Mouse (Mus musculus) lung, embryonic 16.5 days (tissue): Measurements from ENCODE around the gene Aoah. TPM values are rescaled to one million over a fixed set of nuclear protein-coding genes. Genes with fewer than 3 reads are reported as not detected.

Source experiments
- ATAC-seq: fragments of 200-750 bp; cut with Nextera tagmentation; 2 replicates; pipeline ENCODE4 v1.8.0; 2017; ENCODE audit warnings: low read depth, mild to moderate bottlenecking, moderate library complexity
- H3K27ac ChIP-seq: fragments of 300-500 bp; sonication (generic); 2 replicates; pipeline ENCODE4 v1.5.1; 2014; ENCODE audit warnings: mild to moderate bottlenecking, control low read depth, low read length
- H3K27me3 ChIP-seq: fragments of 300-500 bp; sonication (generic); 2 replicates; pipeline ENCODE4 v1.6.1; 2014; ENCODE audit warnings: low read depth, low read length, mixed read lengths; ENCODE audit not compliant: control insufficient read depth, insufficient read depth
- H3K36me3 ChIP-seq: fragments of 300-500 bp; sonication (generic); 2 replicates; pipeline ENCODE4 v1.6.1; 2014; ENCODE audit warnings: low read length; ENCODE audit not compliant: control insufficient read depth, insufficient read depth
- H3K4me1 ChIP-seq: fragments of 300-500 bp; sonication (generic); replicated peaks from 2 replicates; pipeline ENCODE4 v1.6.1; 2014; ENCODE audit warnings: low read length, mixed read lengths; ENCODE audit not compliant: control insufficient read depth, insufficient read depth
- H3K4me2 ChIP-seq: fragments of 300-500 bp; sonication (generic); 2 replicates; pipeline ENCODE4 v1.6.1; 2014; ENCODE audit warnings: low read depth, low read length, control low read depth
- H3K4me3 ChIP-seq: fragments of 300-500 bp; sonication (generic); 2 replicates; pipeline ENCODE4 v1.5.1; 2014; ENCODE audit warnings: mild to moderate bottlenecking, low read length, control low read depth
- H3K9ac ChIP-seq: fragments of 300-500 bp; sonication (generic); 2 replicates; pipeline ENCODE4 v1.6.1; 2014; ENCODE audit warnings: low read length, control low read depth
- H3K9me3 ChIP-seq: fragments of 300-500 bp; sonication (generic); 2 replicates; pipeline ENCODE4 v1.6.1; 2016; ENCODE audit warnings: low read length; ENCODE audit not compliant: control insufficient read depth
- WGBS: fragments of 180-500 bp; shearing (Covaris S2); extraction: QIAGEN DNeasy Blood & Tissue Kit; methylation state at CpG from one replicate; pipeline ENCODE4 v1.1.7; 2014; 5-methylcytosine and 5-hydroxymethylcytosine counted together
- polyA plus RNA-seq: library from polyadenylated mRNA; unstranded; fragments of >200 nt; fragmentation: Nextera tagmentation; extraction: Ambion mirVana; gene quantifications from 2 replicates; pipeline ENCODE4 v1.2.1, GENCODE M21; 2015

Gene Aoah
- polyA plus RNA-seq, 1 experiment from 2014 or later, result 1.2 TPM

GRCm38 (mm10) chr13:21013659-21014058 lies 219.7 kb downstream of the Aoah start:
- H3K4me3 ChIP-seq, result no peak overlapping the region
- H3K27me3 ChIP-seq, result no peaks in the 10 kb centered on the region
- H3K9ac ChIP-seq, result no peak overlapping the region
- no peaks in the 10 kb centered on the region for H3K36me3 ChIP-seq
- no peak overlapping the region for H3K27ac ChIP-seq
- WGBS, result 64% methylated on average over 3 of the region's 3 CpGs
- no peak for ATAC-seq
- H3K9me3 ChIP-seq, result no peaks in the 10 kb centered on the region
- no peak overlapping the region for H3K4me2 ChIP-seq
- no peaks in the 10 kb centered on the region for H3K4me1 ChIP-seq

- no peak for ATAC-seq
- H3K4me1 ChIP-seq, result no peaks in the 10 kb centered on the region
- H3K4me3 ChIP-seq, result no peak overlapping the region
- no peaks in the 10 kb centered on the region for H3K27me3 ChIP-seq
- no peak overlapping the region for H3K27ac ChIP-seq
- H3K36me3 ChIP-seq, result no peaks in the 10 kb centered on the region
- no peak overlapping the region for H3K9ac ChIP-seq
- 77% methylated on average over 5 of the region's 5 CpGs for WGBS
- H3K4me2 ChIP-seq, result no peak overlapping the region
- no peaks in the 10 kb centered on the region for H3K9me3 ChIP-seq
Observed at GRCm38 (mm10) chr13:21024831-21025230, 230.9 kb downstream of the Aoah start.

GRCm38 (mm10) chr13:21033176-21033575 lies 239.3 kb downstream of the Aoah start:
- Histone ChIP-seq H3K27ac (no peak overlapping the region), H3K36me3 (no peaks in the 10 kb centered on the region), H3K27me3 (no peaks in the 10 kb centered on the region), H3K4me2 (no peak overlapping the region), H3K4me3 (no peak overlapping the region), H3K4me1 (no peaks in the 10 kb centered on the region), H3K9ac (no peak overlapping the region), H3K9me3 (no peaks in the 10 kb centered on the region)
- no peak for ATAC-seq
- WGBS, result 59% methylated on average over 3 of the region's 3 CpGs

GRCm38 (mm10) chr13:21035011-21035410 lies 241.1 kb downstream of the Aoah start:
- Histone ChIP-seq H3K27ac (no peak overlapping the region), H3K4me3 (no peak overlapping the region), H3K9ac (no peak overlapping the region), H3K4me2 (no peak overlapping the region), H3K9me3 (no peaks in the 10 kb centered on the region), H3K36me3 (no peaks in the 10 kb centered on the region), H3K4me1 (no peaks in the 10 kb centered on the region), H3K27me3 (no peaks in the 10 kb centered on the region)
- 68% methylated on average over 3 of the region's 3 CpGs for WGBS
- no peak for ATAC-seq

- Histone ChIP-seq H3K4me1 (no peaks in the 10 kb centered on the region), H3K27me3 (no peaks in the 10 kb centered on the region), H3K9me3 (no peaks in the 10 kb centered on the region), H3K4me2 (no peak overlapping the region), H3K36me3 (no peaks in the 10 kb centered on the region), H3K9ac (no peak overlapping the region), H3K27ac (no peak overlapping the region), H3K4me3 (no peak overlapping the region)
- no peak for ATAC-seq
Observed at GRCm38 (mm10) chr13:21035981-21036380, 242.1 kb downstream of the Aoah start.

GRCm38 (mm10) chr13:21040589-21041199 lies 246.8 kb downstream of the Aoah start:
- ATAC-seq, result no peak
- Histone ChIP-seq H3K27ac (no peak overlapping the region), H3K4me1 (no peaks in the 10 kb centered on the region), H3K9me3 (no peaks in the 10 kb centered on the region), H3K4me3 (no peak overlapping the region), H3K4me2 (no peak overlapping the region), H3K27me3 (no peaks in the 10 kb centered on the region), H3K9ac (no peak overlapping the region), H3K36me3 (no peaks in the 10 kb centered on the region)
- WGBS, result 87% methylated on average over 2 of the region's 2 CpGs

- Histone ChIP-seq H3K4me1 (no peaks in the 10 kb centered on the region), H3K27me3 (no peaks in the 10 kb centered on the region), H3K4me3 (no peak overlapping the region), H3K36me3 (no peaks in the 10 kb centered on the region), H3K27ac (no peak overlapping the region), H3K9ac (no peak overlapping the region), H3K4me2 (no peak overlapping the region), H3K9me3 (no peaks in the 10 kb centered on the region)
- 57% methylated on average over 1 of the region's 1 CpGs for WGBS
- no peak for ATAC-seq
Observed at GRCm38 (mm10) chr13:21050118-21050517, 256.2 kb downstream of the Aoah start.

- Histone ChIP-seq H3K27me3 (no peaks in the 10 kb centered on the region), H3K9ac (no peak overlapping the region), H3K4me2 (no peak overlapping the region), H3K4me1 (no peaks in the 10 kb centered on the region), H3K4me3 (no peak overlapping the region), H3K27ac (no peak overlapping the region), H3K9me3 (no peaks in the 10 kb centered on the region), H3K36me3 (no peaks in the 10 kb centered on the region)
- ATAC-seq, result no peak
- 86% methylated on average over 2 of the region's 2 CpGs for whole genome bisulfite sequencing
Observed at GRCm38 (mm10) chr13:21066021-21066420, 272.1 kb downstream of the Aoah start.

- Histone ChIP-seq H3K36me3 (no peaks in the 10 kb centered on the region), H3K9me3 (no peaks in the 10 kb centered on the region), H3K4me1 (no peaks in the 10 kb centered on the region), H3K4me3 (no peak within 1 kb of the TSS), H3K27ac (no peak within 1 kb of the TSS), H3K9ac (no peak within 1 kb of the TSS), H3K4me2 (no peak within 1 kb of the TSS), H3K27me3 (no peaks in the 10 kb centered on the region)
- 75% methylated on average over 3 of the region's 3 CpGs for WGBS
- no peak for ATAC-seq
Observed at GRCm38 (mm10) chr13:21074847-21075246, 280.9 kb downstream of the Aoah start, which contains the start of gene Olfr1370. Gene Olfr1370 (minus strand): TSS chr13:21074947.

GRCm38 (mm10) chr13:21082686-21083085 lies 288.8 kb downstream of the Aoah start:
- H3K27me3 ChIP-seq, result no peaks in the 10 kb centered on the region
- no peak for ATAC-seq
- no peaks in the 10 kb centered on the region for H3K4me1 ChIP-seq
- H3K4me2 ChIP-seq, result no peak overlapping the region
- 54% methylated on average over 2 of the region's 2 CpGs for WGBS
- H3K36me3 ChIP-seq, result no peaks in the 10 kb centered on the region
- H3K9me3 ChIP-seq, result no peaks in the 10 kb centered on the region
- H3K4me3 ChIP-seq, result no peak overlapping the region
- H3K9ac ChIP-seq, result no peak overlapping the region
- no peak overlapping the region for H3K27ac ChIP-seq
